Mouse (Mus musculus) C2C12 (cell line): ENCODE measurements at regions not wholly inside any gene's neighbourhood (a gene's known extent, or its start where the extent isn't known, plus 50 kb on each side); places are given as distances from the start of the nearest gene placed in this dataset.

Experiments used
- H3K27me3 ChIP-seq: one replicate; pipeline ENCODE4 v1.6.1; 2011; ENCODE audit not compliant: control insufficient read depth, insufficient read depth, insufficient read length
- H3K36me3 ChIP-seq: one replicate; pipeline ENCODE4 v1.6.1; 2011; ENCODE audit not compliant: control insufficient read depth, insufficient read depth
- H3K4me3 ChIP-seq: one replicate; pipeline ENCODE4 v1.5.1; 2011; ENCODE audit warnings: mild to moderate bottlenecking, control low read depth; ENCODE audit not compliant: poor library complexity, insufficient read depth, severe bottlenecking
- H3K79me2 ChIP-seq: one replicate; pipeline ENCODE4 v1.6.1; 2011; ENCODE audit not compliant: control insufficient read depth, insufficient read depth
- H3K79me3 ChIP-seq: one replicate; pipeline ENCODE4 v1.6.1; 2011; ENCODE audit warnings: low read depth, control low read depth
- H3ac ChIP-seq: one replicate; pipeline ENCODE3; 2011; ENCODE audit warnings: low read depth; ENCODE audit not compliant: control insufficient read depth, insufficient read length
- CEBPB ChIP-seq: IDR thresholded peaks from one replicate; pipeline ENCODE4 v1.6.1; 2011; ENCODE audit warnings: low read depth, mild to moderate bottlenecking, control low read depth, moderate library complexity
- CTCF ChIP-seq: IDR thresholded peaks from one replicate; pipeline ENCODE4 v1.5.1; 2011; ENCODE audit not compliant: control insufficient read depth, insufficient read depth, insufficient read length
- FOSL1 ChIP-seq: IDR thresholded peaks from one replicate; pipeline ENCODE4 v1.8.0; 2011; ENCODE audit warnings: mild to moderate bottlenecking, low read length; ENCODE audit not compliant: poor library complexity, insufficient read depth, severe bottlenecking
- MAX ChIP-seq: IDR thresholded peaks from one replicate; pipeline ENCODE4 v1.6.1; 2011; ENCODE audit warnings: mild to moderate bottlenecking, control low read depth
- MYOD1 ChIP-seq: IDR thresholded peaks from one replicate; pipeline ENCODE4 v1.6.1; 2011; ENCODE audit warnings: low read depth; ENCODE audit not compliant: control insufficient read depth, insufficient read length
- MYOG ChIP-seq: IDR thresholded peaks from one replicate; pipeline ENCODE4 v1.6.1; 2011; ENCODE audit not compliant: control insufficient read depth, insufficient read length; ENCODE audit errors: extremely low read depth
- USF1 ChIP-seq: IDR thresholded peaks from one replicate; pipeline ENCODE4 v1.6.1; 2011; ENCODE audit warnings: low read depth, mild to moderate bottlenecking, control low read depth, moderate library complexity

DNA sequence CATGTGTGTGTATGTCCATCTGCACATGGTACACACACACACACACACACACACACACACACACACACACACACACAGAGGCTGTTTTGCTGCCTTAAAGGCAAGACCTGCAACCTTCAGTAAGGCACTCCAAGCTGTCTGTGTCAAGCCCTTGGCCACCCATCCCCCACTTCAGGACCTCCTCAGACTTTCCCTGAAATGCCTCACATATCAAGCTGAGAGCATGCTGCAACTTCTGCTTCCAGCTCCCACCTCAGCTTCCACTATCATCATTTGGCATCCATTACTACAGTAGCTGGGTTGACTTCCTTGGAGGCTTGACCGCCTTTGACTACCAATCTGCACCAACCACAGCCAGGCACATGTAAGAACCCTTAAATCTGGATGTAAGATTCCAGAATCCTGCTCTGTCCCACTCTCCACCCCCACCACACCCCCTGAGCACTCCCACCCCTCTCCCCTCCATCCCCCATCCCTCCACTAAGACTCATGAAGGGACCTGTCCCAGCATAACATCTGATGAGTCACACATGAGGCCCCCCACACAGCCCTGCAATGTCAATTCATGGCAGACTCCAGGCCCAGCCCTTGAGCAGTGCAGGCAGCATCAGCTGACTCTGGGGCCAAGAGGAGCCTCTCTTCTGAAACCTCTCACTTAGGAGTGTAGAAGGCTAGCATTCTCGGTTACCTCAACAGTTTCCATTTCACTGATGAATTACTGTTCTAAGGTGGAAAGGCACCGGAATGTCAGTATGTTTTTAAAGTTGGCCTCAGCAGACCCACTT, 196.8 kb upstream of the Dio3 start:
- Histone ChIP-seq H3K4me3 (no peak overlapping the region), H3ac (no peak overlapping the region), H3K27me3 (no peaks in the 10 kb centered on the region), H3K36me3 (no peaks in the 10 kb centered on the region), H3K79me2 (peaks cover 7% of the 10 kb centered on the region), H3K79me3 (no peaks in the 10 kb centered on the region)
- no peak for TF ChIP-seq MYOD1
- TF ChIP-seq MYOG = no peak
- TF ChIP-seq CEBPB = no peak
- no peak for TF ChIP-seq USF1
- TF ChIP-seq FOSL1 = no peak
- no peak for TF ChIP-seq MAX
- TF ChIP-seq CTCF = no peak

DNA sequence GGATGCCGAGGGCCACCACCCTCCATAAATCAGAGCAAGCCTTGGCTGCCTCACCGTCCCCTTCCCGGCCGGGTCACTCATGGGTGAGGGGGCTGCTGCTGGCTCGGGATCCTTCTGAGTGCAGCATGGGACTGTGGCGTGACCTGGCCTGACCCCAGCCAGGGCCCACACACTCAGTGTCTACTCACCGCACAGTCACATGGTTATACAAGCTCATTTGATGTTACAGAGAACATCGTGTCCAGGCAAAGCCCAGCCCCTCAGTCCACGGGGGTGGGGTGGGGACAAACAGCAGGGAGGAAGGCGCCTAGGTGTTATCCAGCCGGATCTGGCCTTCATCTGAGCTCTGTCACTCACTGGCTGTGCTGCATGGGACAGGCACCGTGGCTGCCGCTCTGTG, 195.9 kb upstream of the Dio3 start:
- Histone ChIP-seq H3K36me3 (no peaks in the 10 kb centered on the region), H3K79me3 (no peaks in the 10 kb centered on the region), H3K79me2 (peaks cover 7% of the 10 kb centered on the region), H3K4me3 (no peak overlapping the region), H3K27me3 (no peaks in the 10 kb centered on the region), H3ac (no peak overlapping the region)
- TF ChIP-seq CEBPB (no peak), USF1 (no peak)

DNA sequence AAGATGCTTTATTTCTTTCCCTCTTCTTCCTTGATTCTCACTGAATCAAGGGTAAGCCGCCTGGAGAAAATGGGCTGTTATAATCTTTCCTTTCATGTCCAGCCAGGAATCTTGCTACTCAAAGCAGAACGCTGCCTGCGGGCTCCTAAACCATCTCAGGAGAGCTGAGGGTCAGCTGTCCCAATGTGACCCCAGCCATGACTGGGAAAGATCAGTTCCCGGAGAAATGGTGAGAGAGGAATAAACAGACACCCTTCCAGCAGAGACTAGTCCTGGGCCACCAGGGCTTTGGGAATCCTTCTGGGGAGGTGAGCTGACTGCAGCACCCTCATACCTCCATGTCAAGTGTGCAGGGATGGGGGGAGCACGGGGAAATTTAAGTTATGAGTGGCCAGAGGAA, 195.4 kb upstream of the Dio3 start:
- Histone ChIP-seq H3K79me2 (peaks cover 7% of the 10 kb centered on the region), H3ac (no peak overlapping the region), H3K36me3 (no peaks in the 10 kb centered on the region), H3K27me3 (no peaks in the 10 kb centered on the region), H3K4me3 (no peak overlapping the region), H3K79me3 (no peaks in the 10 kb centered on the region)
- TF ChIP-seq FOSL1 (no peak), MYOG (no peak), MYOD1 (no peak), CTCF (no peak), USF1 (no peak)

DNA sequence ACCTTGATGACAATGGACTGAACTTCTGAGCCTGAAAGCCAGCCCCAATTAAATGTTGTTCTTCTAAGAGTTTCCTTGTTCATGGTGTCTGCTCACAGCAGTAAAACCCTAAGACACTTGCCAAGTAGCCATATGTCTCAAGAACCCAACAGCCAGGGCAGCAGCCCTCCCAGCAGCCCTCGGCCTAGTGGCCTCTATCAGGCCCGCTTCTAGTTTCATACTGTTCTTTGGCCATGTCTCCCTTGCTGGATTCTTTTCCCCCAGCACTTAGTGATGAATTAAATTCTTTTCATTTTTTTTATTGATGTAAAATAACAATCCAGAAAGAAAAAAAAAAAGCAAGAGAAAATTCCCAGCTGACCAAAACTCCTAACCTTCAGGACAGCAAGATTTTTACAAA, 191.9 kb upstream of the Dio3 start:
- Histone ChIP-seq H3K79me2 (peaks cover 7% of the 10 kb centered on the region), H3K27me3 (no peaks in the 10 kb centered on the region), H3ac (no peak overlapping the region), H3K36me3 (no peaks in the 10 kb centered on the region), H3K4me3 (no peak overlapping the region), H3K79me3 (no peaks in the 10 kb centered on the region)
- TF ChIP-seq MYOD1 = no peak
- no peak for TF ChIP-seq FOSL1
- no peak for TF ChIP-seq USF1
- no peak for TF ChIP-seq MYOG
- TF ChIP-seq CTCF = no peak
- TF ChIP-seq CEBPB = no peak
- TF ChIP-seq MAX = no peak

DNA sequence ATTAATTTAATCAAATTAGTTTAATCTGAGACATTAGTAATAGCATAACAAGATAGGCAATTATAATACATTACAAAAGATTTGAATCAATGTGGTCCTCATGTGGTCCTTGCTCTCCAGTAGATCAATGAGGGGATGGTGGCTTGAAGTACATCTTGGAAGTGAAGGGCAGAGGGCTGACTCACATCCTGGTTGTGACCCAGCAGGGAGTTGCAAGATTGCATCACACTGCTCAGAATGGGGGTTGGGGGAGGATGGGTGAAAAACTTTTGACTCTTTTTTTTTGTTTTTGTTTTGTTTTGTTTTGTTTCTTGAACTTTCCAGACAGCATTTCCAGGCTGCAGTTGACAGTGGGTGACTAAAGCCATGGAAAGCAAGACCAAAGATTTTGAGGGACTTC, 191.1 kb upstream of the Dio3 start:
- no peak overlapping the region for H3K4me3 ChIP-seq
- no peak for TF ChIP-seq FOSL1
- TF ChIP-seq CEBPB = peak; percentile 99
- no peaks in the 10 kb centered on the region for H3K27me3 ChIP-seq
- no peaks in the 10 kb centered on the region for H3K79me3 ChIP-seq
- peaks cover 7% of the 10 kb centered on the region for H3K79me2 ChIP-seq
- no peaks in the 10 kb centered on the region for H3K36me3 ChIP-seq
- H3ac ChIP-seq = no peak overlapping the region

DNA sequence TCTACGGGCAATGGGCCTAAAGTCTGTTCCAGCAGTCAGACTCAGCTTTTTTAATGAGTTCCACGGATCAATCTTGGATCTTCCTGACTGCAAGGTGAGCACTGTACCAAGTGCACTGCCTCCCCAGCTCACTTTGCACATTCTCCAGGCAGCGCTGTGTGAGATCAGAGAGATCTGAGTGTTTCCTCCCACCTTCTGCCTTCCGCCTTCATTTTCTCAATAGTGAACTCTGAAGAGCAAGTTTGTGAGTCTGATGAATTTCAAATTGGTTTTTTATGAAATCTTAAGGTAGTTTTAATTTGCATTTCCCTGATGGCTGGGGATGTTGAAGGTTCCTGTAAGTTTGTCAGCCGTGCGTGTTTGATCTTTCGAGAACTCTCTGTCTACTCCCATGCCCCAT, 176.7 kb upstream of the Dio3 start:
- Histone ChIP-seq H3K79me3 (no peaks in the 10 kb centered on the region), H3ac (no peak overlapping the region), H3K27me3 (no peaks in the 10 kb centered on the region), H3K36me3 (no peaks in the 10 kb centered on the region), H3K79me2 (no peaks in the 10 kb centered on the region), H3K4me3 (no peak overlapping the region)
- TF ChIP-seq USF1 (no peak), CTCF (no peak), MYOG (no peak), MYOD1 (no peak), FOSL1 (no peak), CEBPB (no peak), MAX (no peak)

DNA sequence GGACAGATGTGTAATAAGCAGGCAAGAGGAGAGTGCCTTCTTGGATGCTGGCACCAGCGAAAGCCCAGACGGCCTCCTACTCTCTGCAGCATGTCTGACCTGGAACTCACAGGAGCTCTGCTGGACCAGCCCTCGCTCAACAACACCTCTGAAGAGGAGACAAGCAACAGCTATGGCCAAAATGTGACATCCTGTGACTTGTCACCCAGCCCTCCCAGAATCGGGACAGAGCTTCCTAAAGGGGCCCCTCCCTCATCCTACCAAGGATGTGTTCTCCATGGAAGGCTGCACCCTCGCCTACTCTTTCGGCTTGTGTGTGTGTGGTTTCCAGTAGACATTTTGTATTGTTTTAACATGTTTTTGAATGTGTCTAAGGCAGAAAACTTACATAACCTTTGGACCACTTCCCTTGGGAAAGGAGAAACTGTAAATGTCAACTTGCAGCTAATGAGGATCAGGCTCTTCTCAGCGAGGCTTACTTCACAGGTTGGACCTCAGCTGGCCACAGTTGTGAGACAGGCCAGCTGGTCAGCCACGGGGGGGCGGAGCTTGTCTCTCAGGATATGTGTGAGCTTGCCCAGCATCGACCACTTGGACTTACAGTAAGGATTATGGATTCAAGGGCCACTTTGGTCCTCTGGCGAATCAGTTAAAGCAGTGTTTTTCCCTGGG, 166.7 kb upstream of the Dio3 start:
- no peaks in the 10 kb centered on the region for H3K79me3 ChIP-seq
- no peak overlapping the region for H3K4me3 ChIP-seq
- no peaks in the 10 kb centered on the region for H3K36me3 ChIP-seq
- H3K27me3 ChIP-seq = no peaks in the 10 kb centered on the region
- H3ac ChIP-seq = no peak overlapping the region
- TF ChIP-seq USF1 = no peak
- TF ChIP-seq MYOD1 = no peak
- no peak for TF ChIP-seq MYOG
- TF ChIP-seq CEBPB = no peak
- TF ChIP-seq FOSL1 = no peak
- no peak for TF ChIP-seq CTCF
- no peak for TF ChIP-seq MAX
- no peaks in the 10 kb centered on the region for H3K79me2 ChIP-seq
